Mouse (Mus musculus): ENCODE results near the gene Llgl2. TPM values are rescaled to one million over a fixed set of nuclear protein-coding genes. Genes with fewer than 3 reads are reported as not detected.

Gene Llgl2
- polyA plus RNA-seq, 1 experiment from 2014 or later, result 1.0 TPM

DNA sequence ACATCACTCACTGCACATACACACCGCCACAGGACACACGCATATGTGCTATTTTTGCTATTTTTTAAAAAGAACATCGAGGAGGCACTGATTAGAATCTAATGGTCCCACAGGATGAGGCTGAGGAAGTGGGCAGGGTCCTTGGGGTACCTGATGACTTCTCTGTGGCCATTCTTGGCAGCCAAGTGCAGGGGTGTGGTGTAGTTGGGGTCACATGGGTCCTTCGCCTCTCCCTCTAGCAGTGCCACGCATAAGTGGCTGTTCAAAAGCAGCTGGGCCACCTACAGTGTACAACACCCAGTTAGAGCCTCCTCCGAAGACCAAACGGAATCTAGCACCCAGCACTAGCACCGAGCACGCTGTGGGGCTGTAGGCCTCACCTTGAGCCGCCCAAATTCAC, 17.7 kb upstream of the Llgl2 start:
- no peak overlapping the region for H3K4me2 ChIP-seq (ENCODE audit: low read length)
- 96% methylated on average over 10 of the region's 10 CpGs for WGBS
- ATAC-seq, result no peak
- no peak overlapping the region for H3K9ac ChIP-seq (ENCODE audit: low read depth, low read length)
- H3K4me3 ChIP-seq (ENCODE audit: low read depth, low read length), result no peak overlapping the region
- H3K4me1 ChIP-seq (ENCODE audit: control insufficient read depth, insufficient read depth, low read length), result peaks cover 15% of the 10 kb centered on the region
- no peaks in the 10 kb centered on the region for H3K27me3 ChIP-seq (ENCODE audit: control insufficient read depth, insufficient read depth, low read depth, low read length)
- H3K27ac ChIP-seq (ENCODE audit: low read length), result no peak overlapping the region
- no peaks in the 10 kb centered on the region for H3K36me3 ChIP-seq (ENCODE audit: control insufficient read depth, insufficient read depth, low read length)
- H3K9me3 ChIP-seq (replicated peaks; ENCODE audit: control insufficient read depth, low read length, poor library complexity, severe bottlenecking), result no peaks in the 10 kb centered on the region

DNA sequence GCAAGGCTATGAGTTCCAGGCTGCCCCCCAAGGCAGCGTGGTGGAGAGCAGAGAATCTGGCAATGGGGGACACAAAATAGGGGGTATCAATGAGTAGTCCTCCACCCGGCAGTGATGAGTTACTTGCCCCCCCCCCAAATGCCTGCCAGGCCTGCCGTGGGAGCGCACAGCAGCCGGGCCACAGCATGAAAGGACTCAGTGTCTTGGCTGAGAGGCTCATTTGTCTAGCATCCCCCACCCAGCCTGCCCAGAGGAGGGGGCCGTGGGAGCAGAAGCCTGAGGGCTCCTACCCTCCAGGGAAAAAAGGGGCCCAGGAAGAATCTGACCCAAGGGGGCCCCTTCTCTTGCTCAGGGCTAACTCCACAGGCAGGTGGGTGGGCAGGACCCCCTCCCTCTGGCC, 16.5 kb upstream of the Llgl2 start:
- WGBS, result 60% methylated on average over 6 of the region's 6 CpGs
- Histone ChIP-seq H3K4me3 (ENCODE audit: low read depth, low read length) (no peak overlapping the region), H3K4me1 (ENCODE audit: control insufficient read depth, insufficient read depth, low read length) (peaks cover 22% of the 10 kb centered on the region), H3K27me3 (ENCODE audit: control insufficient read depth, insufficient read depth, low read depth, low read length) (no peaks in the 10 kb centered on the region), H3K9me3 (replicated peaks; ENCODE audit: control insufficient read depth, low read length, poor library complexity, severe bottlenecking) (no peaks in the 10 kb centered on the region), H3K4me2 (ENCODE audit: low read length) (0 out of 2 replicates have a peak overlapping the region, but pooled peaks have one; percentile 17), H3K27ac (ENCODE audit: low read length) (peak overlapping the region; percentile 67), H3K9ac (ENCODE audit: low read depth, low read length) (0 out of 2 replicates have a peak overlapping the region, but pooled peaks have one; percentile 38), H3K36me3 (ENCODE audit: control insufficient read depth, insufficient read depth, low read length) (no peaks in the 10 kb centered on the region)
- no peak for ATAC-seq

DNA sequence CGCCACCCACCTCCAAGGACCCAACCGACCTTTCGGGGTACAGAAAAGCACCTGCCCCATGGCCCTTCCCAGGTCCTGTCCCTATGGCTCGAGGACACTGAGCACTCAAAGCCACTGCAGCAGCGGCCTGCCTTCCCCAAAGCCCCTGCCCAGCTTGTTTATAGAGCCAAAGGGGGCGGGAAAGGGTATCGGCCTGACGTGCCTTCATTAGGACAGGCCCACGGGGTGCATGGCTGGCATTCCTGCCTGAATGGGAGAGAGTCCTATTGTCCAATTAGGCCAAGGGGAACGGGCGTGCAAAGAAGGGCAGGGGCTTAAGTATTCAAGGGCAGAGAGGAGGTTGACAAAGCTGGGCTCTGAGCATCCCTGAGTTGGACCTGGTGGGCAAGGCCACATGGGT, 15.9 kb upstream of the Llgl2 start:
- Histone ChIP-seq H3K36me3 (ENCODE audit: control insufficient read depth, insufficient read depth, low read length) (no peaks in the 10 kb centered on the region), H3K4me2 (ENCODE audit: low read length) (no peak overlapping the region), H3K9me3 (replicated peaks; ENCODE audit: control insufficient read depth, low read length, poor library complexity, severe bottlenecking) (no peaks in the 10 kb centered on the region), H3K9ac (ENCODE audit: low read depth, low read length) (peak overlapping the region; percentile 38; the same call in 1 of the 2 replicates), H3K27ac (ENCODE audit: low read length) (peak overlapping the region; percentile 67), H3K4me3 (ENCODE audit: low read depth, low read length) (no peak overlapping the region), H3K4me1 (ENCODE audit: control insufficient read depth, insufficient read depth, low read length) (peaks cover 29% of the 10 kb centered on the region), H3K27me3 (ENCODE audit: control insufficient read depth, insufficient read depth, low read depth, low read length) (no peaks in the 10 kb centered on the region)
- 51% methylated on average over 11 of the region's 11 CpGs for WGBS
- no peak for ATAC-seq

DNA sequence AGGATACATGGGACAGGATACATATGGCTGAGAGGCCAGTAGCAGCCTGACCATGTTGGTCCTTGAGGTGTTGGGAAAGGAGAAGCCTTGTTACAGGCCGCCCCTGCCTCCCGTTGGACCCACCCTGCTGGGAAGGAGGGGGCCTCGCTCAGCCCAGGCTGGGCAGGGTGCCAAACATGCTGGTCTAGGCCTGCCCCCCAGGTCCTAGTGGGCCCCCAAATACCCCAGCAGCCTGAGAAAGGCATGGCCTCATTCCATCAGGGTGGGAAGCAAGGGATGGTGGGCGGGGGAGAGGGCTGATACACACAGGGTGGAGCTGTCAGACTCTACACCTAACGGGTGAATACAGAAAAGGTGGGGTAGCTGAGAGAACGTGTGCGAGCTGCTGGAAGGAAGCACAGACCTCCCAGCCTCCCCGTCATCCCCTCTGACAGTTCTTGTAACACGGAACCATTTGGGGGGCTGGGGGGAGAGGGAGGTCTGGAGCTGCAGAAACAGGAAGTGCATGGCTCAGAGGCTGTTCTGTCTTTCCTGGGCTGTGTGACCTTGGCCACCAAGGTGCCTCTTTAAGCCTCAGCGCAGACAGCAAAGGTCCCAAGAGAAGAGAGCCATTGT, 15.0 kb upstream of the Llgl2 start:
- peak overlapping the region; percentile 91 for H3K4me2 ChIP-seq (ENCODE audit: low read length)
- 52% methylated on average over 10 of the region's 10 CpGs for WGBS
- H3K27me3 ChIP-seq (ENCODE audit: control insufficient read depth, insufficient read depth, low read depth, low read length), result no peaks in the 10 kb centered on the region
- H3K4me1 ChIP-seq (ENCODE audit: control insufficient read depth, insufficient read depth, low read length), result peaks cover 30% of the 10 kb centered on the region
- ATAC-seq, result no peak
- no peaks in the 10 kb centered on the region for H3K9me3 ChIP-seq (replicated peaks; ENCODE audit: control insufficient read depth, low read length, poor library complexity, severe bottlenecking)
- no peak overlapping the region for H3K4me3 ChIP-seq (ENCODE audit: low read depth, low read length)
- no peaks in the 10 kb centered on the region for H3K36me3 ChIP-seq (ENCODE audit: control insufficient read depth, insufficient read depth, low read length)
- H3K27ac ChIP-seq (ENCODE audit: low read length), result peak overlapping the region; percentile 67
- H3K9ac ChIP-seq (ENCODE audit: low read depth, low read length), result peak overlapping the region; percentile 43; the same call in 1 of the 2 replicates

DNA sequence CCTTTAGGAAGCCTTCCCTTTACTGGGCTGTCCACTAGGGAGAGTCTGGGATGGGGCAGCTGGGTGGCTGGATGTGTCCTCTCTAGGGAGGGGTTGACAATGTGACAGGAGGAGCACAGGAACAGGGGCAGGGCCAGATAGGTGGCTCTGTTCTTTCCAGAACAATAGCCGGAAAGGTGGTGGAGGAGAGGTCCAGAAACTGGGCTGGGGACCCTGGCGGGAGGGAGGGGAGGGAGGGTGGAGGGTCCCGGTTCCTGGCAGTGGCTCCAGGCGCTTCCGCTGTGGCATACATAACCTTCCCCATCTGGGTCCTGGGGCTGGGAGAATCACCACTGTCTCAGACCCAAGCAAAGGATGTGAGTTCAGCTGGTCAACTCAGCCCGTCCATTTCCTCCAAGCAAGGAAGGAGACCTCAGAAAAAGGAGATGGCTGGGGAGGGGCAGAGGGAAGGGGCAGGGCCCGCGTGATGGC, 14.5 kb upstream of the Llgl2 start:
- WGBS, result 59% methylated on average over 8 of the region's 8 CpGs
- Histone ChIP-seq H3K4me2 (ENCODE audit: low read length) (peak overlapping the region; percentile 91), H3K9me3 (replicated peaks; ENCODE audit: control insufficient read depth, low read length, poor library complexity, severe bottlenecking) (no peaks in the 10 kb centered on the region), H3K27me3 (ENCODE audit: control insufficient read depth, insufficient read depth, low read depth, low read length) (no peaks in the 10 kb centered on the region), H3K4me3 (ENCODE audit: low read depth, low read length) (no peak overlapping the region), H3K36me3 (ENCODE audit: control insufficient read depth, insufficient read depth, low read length) (no peaks in the 10 kb centered on the region), H3K9ac (ENCODE audit: low read depth, low read length) (peak overlapping the region; percentile 43; the same call in 1 of the 2 replicates), H3K4me1 (ENCODE audit: control insufficient read depth, insufficient read depth, low read length) (peaks cover 32% of the 10 kb centered on the region), H3K27ac (ENCODE audit: low read length) (peak overlapping the region; percentile 67)
- ATAC-seq, result no peak

DNA sequence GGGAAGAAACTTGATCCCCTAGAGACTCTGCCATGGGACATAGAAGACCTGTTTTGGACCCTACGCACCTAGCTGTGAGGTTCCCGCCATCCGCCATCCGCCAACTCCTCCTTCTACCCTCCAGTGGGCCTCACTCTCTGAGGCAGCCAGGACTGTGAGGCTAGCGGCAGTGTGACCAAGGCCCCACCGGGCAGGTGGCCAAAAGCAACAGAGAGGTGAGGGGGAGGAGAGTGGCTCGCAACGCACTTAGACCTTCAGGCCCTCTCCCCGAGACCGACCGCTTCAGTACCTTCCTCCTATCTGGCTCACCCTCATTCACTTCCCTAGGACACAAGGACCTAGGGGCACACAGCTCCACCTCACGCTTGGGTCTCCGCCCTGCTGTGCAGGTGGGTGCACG, 13.5 kb upstream of the Llgl2 start:
- ATAC-seq, result no peak
- Histone ChIP-seq H3K4me1 (ENCODE audit: control insufficient read depth, insufficient read depth, low read length) (peaks cover 35% of the 10 kb centered on the region), H3K9me3 (replicated peaks; ENCODE audit: control insufficient read depth, low read length, poor library complexity, severe bottlenecking) (no peaks in the 10 kb centered on the region), H3K4me2 (ENCODE audit: low read length) (peak overlapping the region; percentile 91), H3K36me3 (ENCODE audit: control insufficient read depth, insufficient read depth, low read length) (no peaks in the 10 kb centered on the region), H3K4me3 (ENCODE audit: low read depth, low read length) (peak overlapping the region; percentile 11), H3K27ac (ENCODE audit: low read length) (no peak overlapping the region; the same call in 1 of the 2 replicates), H3K27me3 (ENCODE audit: control insufficient read depth, insufficient read depth, low read depth, low read length) (no peaks in the 10 kb centered on the region), H3K9ac (ENCODE audit: low read depth, low read length) (no peak overlapping the region)
- WGBS, result 84% methylated on average over 14 of the region's 14 CpGs

DNA sequence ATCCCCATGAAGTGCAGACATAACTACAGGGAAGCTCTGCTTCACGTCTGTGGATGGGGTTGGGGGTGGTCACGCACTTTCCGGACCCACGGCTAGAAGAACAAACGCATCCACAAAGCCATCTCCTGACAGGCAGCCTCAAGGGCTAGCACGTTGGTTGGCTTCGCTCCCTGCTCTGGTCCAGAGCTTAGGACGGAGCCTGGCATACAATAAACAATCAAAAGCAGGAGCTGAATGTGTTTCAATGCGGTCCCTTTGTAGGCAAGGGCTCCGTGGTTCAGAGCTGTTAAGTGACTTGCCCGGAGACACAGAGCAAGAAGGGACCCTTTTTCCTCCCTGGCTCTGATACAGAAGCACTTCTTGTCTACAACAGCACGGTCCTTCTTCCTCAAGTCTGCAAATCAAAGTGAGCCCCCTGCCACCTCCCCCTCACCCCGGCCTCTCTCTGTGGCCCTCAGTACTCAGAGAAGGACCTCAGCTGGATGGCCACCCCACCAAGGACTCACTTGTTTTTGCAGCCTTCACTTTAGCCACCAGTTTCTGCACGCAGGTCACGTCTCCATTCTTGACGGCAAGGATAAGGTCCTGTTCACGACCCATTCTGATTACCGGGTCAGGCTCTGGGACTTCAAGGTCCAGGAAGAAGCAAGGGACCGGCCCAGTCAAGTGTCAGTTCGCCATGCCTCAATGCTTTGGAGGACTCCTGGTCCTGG, 12.3 kb upstream of the Llgl2 start:
- no peak for ATAC-seq
- H3K4me2 ChIP-seq (ENCODE audit: low read length), result peak overlapping the region; percentile 91
- H3K27ac ChIP-seq (ENCODE audit: low read length), result peak overlapping the region; percentile 53; the same call in 1 of the 2 replicates
- 72% methylated on average over 20 of the region's 20 CpGs for WGBS
- H3K4me3 ChIP-seq (ENCODE audit: low read depth, low read length), result peak overlapping the region; percentile 82
- no peaks in the 10 kb centered on the region for H3K36me3 ChIP-seq (ENCODE audit: control insufficient read depth, insufficient read depth, low read length)
- H3K9ac ChIP-seq (ENCODE audit: low read depth, low read length), result 0 out of 2 replicates have a peak overlapping the region, but pooled peaks have one; percentile 85
- H3K4me1 ChIP-seq (ENCODE audit: control insufficient read depth, insufficient read depth, low read length), result peaks cover 43% of the 10 kb centered on the region
- H3K9me3 ChIP-seq (replicated peaks; ENCODE audit: control insufficient read depth, low read length, poor library complexity, severe bottlenecking), result no peaks in the 10 kb centered on the region
- no peaks in the 10 kb centered on the region for H3K27me3 ChIP-seq (ENCODE audit: control insufficient read depth, insufficient read depth, low read depth, low read length)

DNA sequence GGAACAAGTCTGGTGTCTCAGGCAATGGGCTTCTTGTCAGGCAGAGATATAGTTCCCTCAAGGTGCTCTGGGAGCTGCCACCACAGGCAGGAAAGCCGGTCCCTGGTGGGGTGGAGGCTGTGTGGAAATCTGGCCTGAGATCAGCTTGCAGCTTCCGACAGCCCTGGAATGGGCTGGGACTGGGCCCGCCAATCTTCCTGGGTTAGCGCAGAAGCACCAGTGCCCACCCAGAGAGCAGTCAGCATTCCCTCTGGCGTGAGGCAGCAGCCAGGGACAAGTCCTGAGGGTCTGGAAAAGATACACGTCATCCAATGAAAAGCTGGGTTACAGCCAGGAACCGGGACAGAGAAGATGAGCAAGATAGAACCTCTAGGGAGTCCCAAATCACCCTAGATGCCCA, 11.8 kb upstream of the Llgl2 start:
- peaks cover 43% of the 10 kb centered on the region for H3K4me1 ChIP-seq (ENCODE audit: control insufficient read depth, insufficient read depth, low read length)
- no peaks in the 10 kb centered on the region for H3K9me3 ChIP-seq (replicated peaks; ENCODE audit: control insufficient read depth, low read length, poor library complexity, severe bottlenecking)
- peak overlapping the region; percentile 82 for H3K4me3 ChIP-seq (ENCODE audit: low read depth, low read length)
- ATAC-seq, result no peak
- H3K27ac ChIP-seq (ENCODE audit: low read length), result peak overlapping the region; percentile 53; the same call in 1 of the 2 replicates
- H3K27me3 ChIP-seq (ENCODE audit: control insufficient read depth, insufficient read depth, low read depth, low read length), result no peaks in the 10 kb centered on the region
- no peaks in the 10 kb centered on the region for H3K36me3 ChIP-seq (ENCODE audit: control insufficient read depth, insufficient read depth, low read length)
- WGBS, result 40% methylated on average over 7 of the region's 7 CpGs
- H3K9ac ChIP-seq (ENCODE audit: low read depth, low read length), result peak overlapping the region; percentile 85; the same call in 1 of the 2 replicates
- H3K4me2 ChIP-seq (ENCODE audit: low read length), result peak overlapping the region; percentile 91

Data from midbrain, embryonic 16.5 days (tissue).